Mouse (Mus musculus) ovary, postnatal 36 days (tissue): Measurements from ENCODE around the gene Fadd.

Experiments used
- DNase-seq: peaks from one replicate; pipeline ENCODE4 v3.0.0; 2022; ENCODE audit warnings: low spot score, mixed read lengths

Fadd gene

DNA sequence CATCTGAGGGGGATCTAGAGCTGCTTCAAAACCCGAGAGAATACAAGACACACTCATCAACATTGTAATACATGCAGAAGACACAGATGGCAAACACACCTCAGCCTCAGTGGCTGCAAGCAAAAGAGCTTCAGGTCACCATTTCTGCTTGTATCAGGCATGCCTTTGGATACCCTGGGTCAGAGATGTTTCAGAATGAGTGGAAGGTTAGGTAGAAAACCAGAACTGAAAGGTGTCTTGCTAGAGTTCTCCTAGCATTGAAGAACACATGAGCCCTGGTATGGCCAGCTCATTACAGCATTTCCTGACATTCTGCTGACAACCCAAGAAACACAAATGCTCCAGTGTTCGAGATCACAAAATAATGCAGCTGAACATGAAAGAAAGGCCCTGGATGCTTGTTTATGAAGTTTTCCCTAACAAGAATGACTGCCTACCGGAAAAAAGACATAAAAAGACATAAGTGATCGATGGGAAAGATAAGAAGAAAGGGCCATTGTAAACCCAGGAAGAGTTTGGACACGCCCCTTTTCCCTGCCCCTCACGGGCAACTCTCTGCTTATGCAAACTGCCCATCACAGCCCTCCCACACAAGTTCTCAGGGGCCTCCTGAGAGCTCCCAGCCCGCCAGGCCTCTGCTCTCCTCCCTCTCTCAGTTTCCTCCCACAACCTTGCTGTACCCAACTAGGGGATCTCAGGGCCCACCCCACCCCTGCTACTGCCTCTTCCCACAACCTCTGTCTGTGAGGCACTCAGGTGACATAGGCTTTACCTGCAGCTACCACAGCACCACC lies 50.5 kb downstream of the Fadd start:
- DNase-seq: no peak

DNA sequence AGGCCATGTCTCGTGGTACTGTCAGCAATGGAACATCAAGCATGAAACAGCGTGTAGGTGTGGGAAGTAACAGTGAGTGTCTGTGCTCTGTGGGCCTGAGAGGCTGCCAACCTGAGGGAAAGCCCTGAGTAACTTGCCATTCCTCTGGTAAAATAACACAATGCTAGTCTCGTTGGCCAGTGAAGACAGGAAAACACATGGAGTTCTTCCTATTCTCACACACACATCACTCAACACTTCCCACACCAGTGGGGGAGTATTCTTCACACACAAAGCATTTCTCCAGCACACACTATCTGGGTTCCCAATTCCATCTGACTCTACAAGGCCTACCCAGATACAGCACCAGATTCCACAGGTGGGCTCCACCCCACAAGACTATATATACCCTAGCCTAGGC lies 52.4 kb downstream of the Fadd start:
- no peak for DNase-seq

DNA sequence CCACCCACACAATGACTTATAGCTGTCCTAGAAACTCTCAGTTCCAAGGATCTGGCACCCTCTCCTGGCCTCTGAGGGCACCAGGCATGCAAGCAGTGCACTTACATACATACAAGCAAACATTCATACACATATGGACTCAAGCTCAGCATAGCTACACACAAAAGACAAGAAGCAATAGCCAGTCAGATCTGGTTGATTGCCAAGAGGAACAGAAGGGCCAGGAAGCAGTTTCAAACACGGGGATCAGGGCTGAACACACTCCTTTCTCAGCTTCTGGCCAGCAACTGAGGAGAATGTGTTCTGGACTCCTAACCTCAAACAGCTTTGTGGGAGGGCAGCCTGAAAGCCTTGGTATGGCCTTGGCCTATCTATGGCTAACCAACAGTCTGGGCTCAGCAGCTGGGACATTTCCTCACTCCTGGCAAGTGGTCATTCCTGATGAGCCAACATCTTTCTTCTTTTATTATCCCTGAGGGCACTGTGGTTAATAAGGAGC lies 54.5 kb downstream of the Fadd start:
- peak; percentile 21 for DNase-seq
